ENCODE assay signal across 8 mouse cellular contexts in genomic region chr6:92728084-92728483, GRCm38 (mm10). TPM values are rescaled to one million over a fixed set of nuclear protein-coding genes. Genes with fewer than 3 reads are reported as not detected.
DNase-seq lines count a peak whose midpoint lies in the region; ATAC-seq and TF ChIP-seq lines count a peak whose summit lies in the region.

No protein-coding gene starts in this region.

- TF ChIP-seq POLR2A in cortical plate, adult 2 months (IDR thresholded peaks at IDR 0.05; ENCODE audit: extremely low read depth, insufficient read depth, low read length) = no peak

- peak; percentile 76 for ATAC-seq in hindbrain, postnatal 0 days
- ATAC-seq in megakaryocyte-erythroid progenitor cell, adult 5-6 weeks (replicated peaks; ENCODE audit: low FRiP score, low TSS enrichment, poor library complexity, severe bottlenecking) = peak; percentile 77; the same call in 1 of the 2 replicates
- no peak for ATAC-seq in erythroid progenitor cell, adult 5-6 weeks (replicated peaks; ENCODE audit: low FRiP score, poor library complexity, severe bottlenecking)

- H3K27ac ChIP-seq in cortical plate, adult 2 months (ENCODE audit: insufficient read depth, low read length) = peak overlapping the region; percentile 79
- H3K27ac ChIP-seq in hindbrain, postnatal 0 days = peak overlapping the region; percentile 81

- peak; percentile 94 for TF ChIP-seq CTCF in cortical plate, adult 2 months (IDR thresholded peaks at IDR 0.05; ENCODE audit: extremely low read depth, insufficient read depth, low read length)
- peak; percentile 98 for TF ChIP-seq CTCF in hindbrain, postnatal 0 days (IDR thresholded peaks at IDR 0.05; ENCODE audit: low read depth)

- no peaks in the 10 kb centered on the region for H3K36me3 ChIP-seq in hindbrain, postnatal 0 days (ENCODE audit: insufficient read depth, low read length)

- H3K4me2 ChIP-seq in hindbrain, postnatal 0 days (ENCODE audit: low read depth, low read length) = peak overlapping the region; percentile 22; the same call in 1 of the 2 replicates

- WGBS in hindbrain, postnatal 0 days = 4% methylated on average over 10 of the region's 10 CpGs

- peak overlapping the region; percentile 28; the same call in 1 of the 2 replicates for H3K9ac ChIP-seq in hindbrain, postnatal 0 days (replicated peaks; ENCODE audit: low read length)

- peak; percentile 92 for DNase-seq in adrenal gland, postnatal 14 days
- DNase-seq in gastrocnemius, postnatal 25 days = peak; percentile 54
- DNase-seq in hindbrain, postnatal 0 days (ENCODE audit: low spot score) = peak; percentile 93
- peak; percentile 92 to 98 for DNase-seq in left cerebral cortex, adult 18-20 months (ENCODE audit: low spot score in 2 of 2)
- DNase-seq in right cerebral cortex, postnatal 4 days = peak; percentile 99

- no peaks in the 10 kb centered on the region for H3K27me3 ChIP-seq in hindbrain, postnatal 0 days (ENCODE audit: insufficient read depth, low read length)

- H3K4me3 ChIP-seq in cortical plate, adult 2 months (ENCODE audit: insufficient read depth, low read length) = no peak overlapping the region
- no peak overlapping the region for H3K4me3 ChIP-seq in hindbrain, postnatal 0 days (ENCODE audit: low read length)

- peaks cover 7% of the 10 kb centered on the region; the same call in 1 of the 2 replicates for H3K4me1 ChIP-seq in cortical plate, adult 2 months (ENCODE audit: control insufficient read depth, insufficient read depth, low read length)
- no peaks in the 10 kb centered on the region; the same call in 1 of the 2 replicates for H3K4me1 ChIP-seq in hindbrain, postnatal 0 days (ENCODE audit: insufficient read depth, low read length)

- H3K9me3 ChIP-seq in hindbrain, postnatal 0 days (ENCODE audit: low read length) = no peaks in the 10 kb centered on the region

RNA-seq across cellular contexts. Expression of gene Prickle2, which starts 22.1 kb away (rescaled TPM):
- total RNA-seq in adrenal gland, postnatal 14 days (2021) = 6.7 and 7.7 TPM in 2 replicates
- 58.6 and 62.6 TPM in 2 replicates for polyA plus RNA-seq in cortical plate, adult 2 months (2012; rRNA removed)
- total RNA-seq in gastrocnemius, postnatal 25 days (2021) = 1 to 10 TPM; 1.8 to 2.4 TPM
- total RNA-seq in hindbrain, postnatal 0 days (2014; rRNA removed) = 37.7 and 38.7 TPM in 2 replicates
- 11.3 and 11.6 TPM in 2 replicates for polyA plus RNA-seq in hindbrain, postnatal 0 days (2015; fragmentation: Nextera tagmentation; extraction: Ambion mirVana)
- 100 to 1,000 TPM; 162 to 170 TPM for total RNA-seq in left cerebral cortex, adult 18-20 months (2021)
- not detected in 2 replicates for total RNA-seq in megakaryocyte-erythroid progenitor cell, adult 5-6 weeks (2014; fragmentation: Nextera tagmentation)
- total RNA-seq in megakaryocyte-erythroid progenitor cell, adult 5-6 weeks (2017) = not detected in 2 replicates
- total RNA-seq in erythroid progenitor cell, adult 5-6 weeks (2015; ENCODE audit: low replicate concordance) = not detected in 2 replicates
- not detected in 2 replicates for total RNA-seq in erythroid progenitor cell, adult 5-6 weeks (2017; ENCODE audit: low replicate concordance)
